Mouse (Mus musculus): ENCODE measurements around the gene Mipep.

DNA sequence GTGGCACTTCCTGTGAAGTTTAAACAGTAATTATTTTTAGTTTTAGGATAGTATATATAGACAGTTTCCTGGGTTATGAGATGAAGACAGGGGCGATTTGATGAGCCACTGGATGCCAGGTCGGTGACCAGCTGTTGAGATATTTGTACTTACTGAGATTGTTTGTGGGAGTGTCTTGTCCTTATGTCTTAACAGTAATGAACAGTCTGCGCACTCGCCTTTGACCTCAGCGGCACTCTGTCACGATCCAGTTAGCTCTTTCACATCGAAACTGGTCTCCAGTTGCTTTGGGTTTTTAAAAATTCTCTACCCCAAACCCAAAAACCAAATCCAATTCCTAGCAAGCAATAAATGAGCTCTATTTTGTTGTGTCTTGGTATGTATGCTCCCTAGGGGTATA, 59.2 kb downstream of the Mipep start:
- no peak for TF ChIP-seq CTCF (IDR thresholded peaks at IDR 0.05; ENCODE audit: low read depth)
- TF ChIP-seq EP300 (IDR thresholded peaks at IDR 0.05; ENCODE audit: low read depth) = no peak
